Mouse (Mus musculus) neural tube, embryonic 14.5 days (tissue): ENCODE data around the gene Mat2a. TPM values are rescaled to one million over a fixed set of nuclear protein-coding genes. Genes with fewer than 3 reads are reported as not detected.
A peak's percentile ranks its signal among the peaks of the same experiment; 100 is the strongest.

Experiments used
- ATAC-seq: fragments of 200-750 bp; cut with Nextera tagmentation; 2 replicates; pipeline ENCODE4 v1.8.0; 2017; ENCODE audit warnings: low read depth, mild to moderate bottlenecking, moderate TSS enrichment, moderate library complexity
- H3K27ac ChIP-seq: fragments of 300-500 bp; sonication (generic); 2 replicates; pipeline ENCODE4 v1.5.1; 2014; ENCODE audit warnings: low read depth, mild to moderate bottlenecking, control low read depth, low read length, moderate library complexity, mixed read lengths
- H3K27me3 ChIP-seq: fragments of 300-500 bp; sonication (generic); 2 replicates; pipeline ENCODE4 v1.6.1; 2014; ENCODE audit warnings: low read length; ENCODE audit not compliant: control insufficient read depth, insufficient read depth
- H3K36me3 ChIP-seq: fragments of 300-500 bp; sonication (generic); 2 replicates; pipeline ENCODE4 v1.6.1; 2014; ENCODE audit warnings: low read length, mixed read lengths; ENCODE audit not compliant: control insufficient read depth, insufficient read depth
- H3K4me1 ChIP-seq: fragments of 300-500 bp; sonication (generic); 2 replicates; pipeline ENCODE4 v1.6.1; 2014; ENCODE audit warnings: low read length; ENCODE audit not compliant: control insufficient read depth, insufficient read depth
- H3K4me2 ChIP-seq: fragments of 300-500 bp; sonication (generic); 2 replicates; pipeline ENCODE4 v1.6.1; 2014; ENCODE audit warnings: mild to moderate bottlenecking, low read depth, low read length, control low read depth
- H3K4me3 ChIP-seq: fragments of 300-500 bp; sonication (generic); 2 replicates; pipeline ENCODE4 v1.5.1; 2014; ENCODE audit warnings: low read depth, low read length, control low read depth, mixed read lengths
- H3K9ac ChIP-seq: fragments of 300-500 bp; sonication (generic); replicated peaks from 2 replicates; pipeline ENCODE4 v1.6.1; 2014; ENCODE audit warnings: low read depth, mild to moderate bottlenecking, control low read depth, low read length, mixed read lengths
- H3K9me3 ChIP-seq: fragments of 300-500 bp; sonication (generic); 2 replicates; pipeline ENCODE4 v1.6.1; 2016; ENCODE audit warnings: low read length; ENCODE audit not compliant: control insufficient read depth
- WGBS: fragments of 180-500 bp; shearing (Covaris S2); extraction: QIAGEN DNeasy Blood & Tissue Kit; methylation state at CpG from one replicate; pipeline ENCODE4 v1.1.7; 2014; 5-methylcytosine and 5-hydroxymethylcytosine counted together
- polyA plus RNA-seq: library from polyadenylated mRNA; unstranded; fragments of >200 nt; fragmentation: Nextera tagmentation; extraction: Ambion mirVana; gene quantifications from 2 replicates; pipeline ENCODE4 v1.2.1, GENCODE M21; 2014

Gene Mat2a
- polyA plus RNA-seq, 1 experiment from 2014 or later = 392 TPM

- H3K9ac ChIP-seq = no peak overlapping the region
- H3K4me2 ChIP-seq = no peak overlapping the region
- H3K27ac ChIP-seq = no peak overlapping the region
- ATAC-seq = no peak
- H3K9me3 ChIP-seq = no peaks in the 10 kb centered on the region
- H3K27me3 ChIP-seq = no peaks in the 10 kb centered on the region
- no peaks in the 10 kb centered on the region for H3K36me3 ChIP-seq
- no peak overlapping the region for H3K4me3 ChIP-seq
- 32% methylated on average over 1 of the region's 1 CpGs for WGBS
- H3K4me1 ChIP-seq = peaks cover 5% of the 10 kb centered on the region
Observed at GRCm38 (mm10) chr6:72410003-72410402, 29.4 kb downstream of the Mat2a start.

GRCm38 (mm10) chr6:72409567-72409966, 29.8 kb downstream of the Mat2a start:
- peaks cover under 1% of the 10 kb centered on the region for H3K4me1 ChIP-seq
- no peak overlapping the region for H3K4me3 ChIP-seq
- no peaks in the 10 kb centered on the region for H3K27me3 ChIP-seq
- 16% methylated on average over 3 of the region's 3 CpGs for WGBS
- H3K4me2 ChIP-seq = no peak overlapping the region
- no peaks in the 10 kb centered on the region for H3K9me3 ChIP-seq
- no peak overlapping the region for H3K27ac ChIP-seq
- no peak overlapping the region for H3K9ac ChIP-seq
- no peaks in the 10 kb centered on the region for H3K36me3 ChIP-seq
- no peak for ATAC-seq

GRCm38 (mm10) chr6:72407119-72407518, 32.2 kb downstream of the Mat2a start:
- 6% methylated on average over 5 of the region's 5 CpGs for WGBS
- no peaks in the 10 kb centered on the region for H3K36me3 ChIP-seq

GRCm38 (mm10) chr6:72405356-72405755, 34.0 kb downstream of the Mat2a start:
- no peaks in the 10 kb centered on the region for H3K27me3 ChIP-seq
- no peaks in the 10 kb centered on the region for H3K9me3 ChIP-seq
- no peak overlapping the region for H3K27ac ChIP-seq
- no peak overlapping the region for H3K4me3 ChIP-seq
- H3K9ac ChIP-seq = no peak overlapping the region
- H3K36me3 ChIP-seq = no peaks in the 10 kb centered on the region
- no peaks in the 10 kb centered on the region for H3K4me1 ChIP-seq
- no peak for ATAC-seq
- H3K4me2 ChIP-seq = no peak overlapping the region
- WGBS = 87% methylated on average over 7 of the region's 7 CpGs

More at GRCm38 (mm10) chr6:72407119-72407518, 32.2 kb downstream of the Mat2a start:
- Histone ChIP-seq H3K4me2 (no peak overlapping the region), H3K27ac (no peak overlapping the region), H3K27me3 (no peaks in the 10 kb centered on the region), H3K4me3 (no peak overlapping the region), H3K9ac (no peak overlapping the region), H3K9me3 (no peaks in the 10 kb centered on the region), H3K4me1 (no peaks in the 10 kb centered on the region)
- ATAC-seq = peak; percentile 70; the same call in 1 of the 2 replicates

GRCm38 (mm10) chr6:72401875-72402274, 37.5 kb downstream of the Mat2a start:
- no peaks in the 10 kb centered on the region for H3K4me1 ChIP-seq
- no peaks in the 10 kb centered on the region for H3K27me3 ChIP-seq
- H3K9me3 ChIP-seq = no peaks in the 10 kb centered on the region
- no peak overlapping the region for H3K9ac ChIP-seq
- no peak overlapping the region for H3K27ac ChIP-seq
- no peak overlapping the region for H3K4me3 ChIP-seq
- ATAC-seq = no peak
- no peak overlapping the region for H3K4me2 ChIP-seq
- no peaks in the 10 kb centered on the region for H3K36me3 ChIP-seq
- 17% methylated on average over 7 of the region's 7 CpGs for WGBS

- Histone ChIP-seq H3K9ac (no peak overlapping the region), H3K4me2 (no peak overlapping the region), H3K27me3 (no peaks in the 10 kb centered on the region), H3K36me3 (no peaks in the 10 kb centered on the region), H3K27ac (no peak overlapping the region), H3K4me3 (no peak overlapping the region), H3K4me1 (no peaks in the 10 kb centered on the region), H3K9me3 (no peaks in the 10 kb centered on the region)
- ATAC-seq = no peak
- WGBS = 51% methylated on average over 2 of the region's 2 CpGs
Observed at GRCm38 (mm10) chr6:72399967-72400366, 39.4 kb downstream of the Mat2a start.

- Histone ChIP-seq H3K4me2 (no peak overlapping the region), H3K4me1 (no peaks in the 10 kb centered on the region)
Observed at GRCm38 (mm10) chr6:72396837-72397251, 42.5 kb downstream of the Mat2a start.

GRCm38 (mm10) chr6:72392341-72392740, 47.0 kb downstream of the Mat2a start:
- 96% methylated on average over 5 of the region's 5 CpGs for WGBS
- no peak for ATAC-seq
- H3K4me2 ChIP-seq = no peak overlapping the region

More at GRCm38 (mm10) chr6:72396837-72397251, 42.5 kb downstream of the Mat2a start:
- ATAC-seq = no peak
- H3K9ac ChIP-seq = no peak overlapping the region
- H3K9me3 ChIP-seq = no peaks in the 10 kb centered on the region
- no peak overlapping the region for H3K4me3 ChIP-seq
- no peaks in the 10 kb centered on the region for H3K36me3 ChIP-seq
- H3K27ac ChIP-seq = no peak overlapping the region
- no peaks in the 10 kb centered on the region for H3K27me3 ChIP-seq
- WGBS = 81% methylated on average over 10 of the region's 10 CpGs

GRCm38 (mm10) chr6:72390795-72391521, 48.4 kb downstream of the Mat2a start:
- H3K9me3 ChIP-seq = no peaks in the 10 kb centered on the region
- H3K4me2 ChIP-seq = peak overlapping the region; percentile 46; the same call in 1 of the 2 replicates
- no peak overlapping the region for H3K9ac ChIP-seq
- H3K4me3 ChIP-seq = no peak overlapping the region; the same call in 1 of the 2 replicates
- 25% methylated on average over 12 of the region's 12 CpGs for WGBS
- no peaks in the 10 kb centered on the region for H3K36me3 ChIP-seq
- ATAC-seq = peak; percentile 31; the same call in 1 of the 2 replicates
- H3K4me1 ChIP-seq = 0 out of 2 replicates have a peak, but pooled peaks cover 3% of the 10 kb centered on the region
- H3K27me3 ChIP-seq = peaks cover 3% of the 10 kb centered on the region; the same call in 1 of the 2 replicates
- H3K27ac ChIP-seq = no peak overlapping the region

More at GRCm38 (mm10) chr6:72392341-72392740, 47.0 kb downstream of the Mat2a start:
- Histone ChIP-seq H3K9ac (no peak overlapping the region), H3K27me3 (peaks cover 3% of the 10 kb centered on the region; the same call in 1 of the 2 replicates), H3K4me1 (0 out of 2 replicates have a peak, but pooled peaks cover 3% of the 10 kb centered on the region), H3K9me3 (no peaks in the 10 kb centered on the region), H3K4me3 (no peak overlapping the region), H3K36me3 (no peaks in the 10 kb centered on the region), H3K27ac (no peak overlapping the region)
